Mouse (Mus musculus): ENCODE measurements around the gene Lrrc7.
A peak's percentile ranks its signal among the peaks of the same experiment; 100 is the strongest.

Lrrc7 gene

DNA sequence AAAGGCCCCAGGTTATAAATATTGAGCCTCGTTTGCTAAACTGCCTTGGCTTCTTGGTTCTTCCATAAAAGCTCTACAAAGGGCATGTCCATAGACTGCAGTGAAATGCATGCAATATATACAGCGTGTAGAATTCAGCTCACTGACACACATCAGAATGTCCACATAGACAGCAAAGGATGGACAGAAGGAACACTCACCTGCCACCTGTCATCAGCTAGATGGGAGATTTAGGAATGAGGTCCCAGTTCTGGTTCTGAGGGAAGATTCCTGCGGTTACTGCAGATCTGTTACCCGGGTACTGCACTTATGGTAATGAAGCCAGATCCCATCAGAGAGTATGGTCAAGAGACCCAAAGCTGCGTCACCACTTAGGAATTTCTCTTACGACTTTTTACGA lies 494.1 kb downstream of the Lrrc7 start:
- no peak for DNase-seq (ENCODE audit: low spot score)

GRCm38 (mm10) chr3:158065256-158065655 lies 496.8 kb downstream of the Lrrc7 start:
- DNase-seq (ENCODE audit: low spot score), result no peak

DNA sequence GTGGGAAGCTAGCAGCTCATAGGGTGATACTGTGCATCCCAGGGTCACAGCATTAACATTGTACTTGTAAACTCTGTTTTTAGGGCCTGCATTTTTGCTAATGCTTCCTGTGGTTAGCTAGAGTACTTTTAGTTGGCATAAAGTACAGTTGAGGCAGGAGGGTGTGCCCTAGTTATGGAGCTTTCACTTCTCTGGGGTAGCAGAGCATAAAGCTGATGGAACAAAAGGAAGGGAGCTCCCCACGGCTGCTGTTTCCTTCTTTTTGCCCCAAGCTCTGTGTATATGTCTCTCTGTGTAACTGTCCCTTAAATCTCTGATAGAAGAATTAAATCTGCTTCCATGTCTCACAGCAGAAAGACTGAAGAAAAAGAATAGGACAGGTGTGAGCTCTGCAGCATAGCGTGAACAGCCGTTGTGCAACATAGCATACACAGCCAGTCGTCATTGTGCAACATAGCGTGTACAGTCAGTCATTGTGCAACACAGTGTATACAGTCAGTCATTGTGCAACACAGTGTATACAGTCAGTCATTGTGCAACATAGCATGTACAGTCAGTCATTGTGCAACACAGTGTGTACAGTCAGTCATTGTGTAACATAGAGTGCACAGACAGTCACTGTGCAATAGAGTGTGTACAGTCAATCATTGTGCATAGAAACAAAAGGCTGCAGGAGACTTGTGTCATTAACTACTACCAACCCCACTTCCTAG lies 500.1 kb downstream of the Lrrc7 start:
- DNase-seq (ENCODE audit: low spot score), result no peak

GRCm38 (mm10) chr3:158060621-158061291 lies 501.3 kb downstream of the Lrrc7 start:
- DNase-seq (ENCODE audit: low spot score), result no peak

- no peak for DNase-seq (ENCODE audit: low spot score)
Observed at GRCm38 (mm10) chr3:158049508-158049907, 512.5 kb downstream of the Lrrc7 start.

- DNase-seq (ENCODE audit: low spot score), result no peak
Observed at GRCm38 (mm10) chr3:158040755-158041154, 521.3 kb downstream of the Lrrc7 start.

GRCm38 (mm10) chr3:158038106-158038505 lies 523.9 kb downstream of the Lrrc7 start:
- no peak for DNase-seq (ENCODE audit: low spot score)

DNA sequence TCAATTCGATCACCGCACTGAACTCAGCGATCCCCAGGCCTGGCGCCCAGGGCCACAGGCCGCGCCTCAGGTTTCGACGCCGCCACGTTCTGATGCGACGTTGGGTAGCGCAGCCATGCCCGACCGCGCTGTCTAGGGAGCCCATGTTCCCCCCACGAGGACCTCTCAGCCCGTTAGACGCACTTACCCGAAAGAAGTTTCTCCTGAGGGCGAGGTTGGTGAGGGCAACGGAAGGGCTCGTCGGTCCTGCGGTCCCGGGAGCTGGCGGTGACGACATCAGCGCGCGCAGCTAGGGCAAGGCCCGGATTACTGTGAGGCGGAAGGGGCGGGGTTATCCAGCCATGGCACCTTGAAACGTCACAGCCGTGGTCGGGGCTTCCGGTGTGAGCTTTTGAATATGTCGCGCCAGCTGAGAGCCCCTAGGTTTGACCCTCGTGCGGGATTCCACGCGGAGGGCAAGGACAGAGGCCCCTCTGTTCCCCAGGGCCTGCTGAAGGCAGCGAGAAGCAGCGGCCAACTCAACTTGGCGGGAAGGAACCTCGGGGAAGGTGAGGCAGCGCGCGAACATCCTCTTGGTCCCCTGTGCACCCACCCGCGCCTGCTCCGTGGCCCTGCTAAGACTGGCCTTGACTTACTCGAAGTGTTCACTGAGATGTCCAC lies 525.6 kb downstream of the Lrrc7 start, which contains the start of the genes Srsf11 and Lrrc40:
Srsf11 (minus strand) TSS at position 311 of the 660 bp plus-strand sequence.
Lrrc40 (plus strand) TSS at position 334 of the 660 bp plus-strand sequence.
- peak; percentile 95 for DNase-seq (ENCODE audit: low spot score)

GRCm38 (mm10) chr3:158035866-158036265 lies 526.2 kb downstream of the Lrrc7 start:
- no peak for DNase-seq (ENCODE audit: low spot score)
